Mouse (Mus musculus) kidney, postnatal 36 days (tissue): ENCODE results near the gene Gm10375.
"Not testable (repeated sequence)": the region's sequence is repeated elsewhere in the genome, so short reads cannot be mapped to it uniquely, and the experiment has no call there.

ENCODE experiments used
- DNase-seq, 2 experiments: peaks; one replicate each; pipeline ENCODE4 v3.0.0; 2021 to 2022; ENCODE audit warnings: mixed read lengths in 2 of 2

The Gm10375 gene

DNA sequence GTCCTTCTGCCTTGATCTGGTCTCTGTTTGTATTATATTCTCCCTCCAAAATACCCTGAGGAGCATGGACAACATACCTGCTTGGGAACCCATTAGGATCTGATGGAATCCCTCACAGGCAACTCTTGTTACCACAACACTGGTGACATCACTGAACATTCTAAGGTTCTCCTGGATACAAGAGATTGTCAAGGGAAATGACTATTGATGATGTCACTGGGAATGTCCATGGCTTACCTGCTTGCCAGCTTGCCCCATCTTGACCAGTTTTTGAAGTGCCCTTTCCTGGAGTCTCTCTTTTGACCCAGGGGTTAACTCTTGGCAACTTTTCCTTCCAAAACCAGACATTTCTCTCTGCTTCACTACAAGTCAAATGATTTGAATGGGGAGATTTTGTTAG, at the start of gene Gm10375:
Gm10375 (minus strand) TSS at position 101 of the 400 bp plus-strand sequence.
- DNase-seq, result not testable (repeated sequence)

DNA sequence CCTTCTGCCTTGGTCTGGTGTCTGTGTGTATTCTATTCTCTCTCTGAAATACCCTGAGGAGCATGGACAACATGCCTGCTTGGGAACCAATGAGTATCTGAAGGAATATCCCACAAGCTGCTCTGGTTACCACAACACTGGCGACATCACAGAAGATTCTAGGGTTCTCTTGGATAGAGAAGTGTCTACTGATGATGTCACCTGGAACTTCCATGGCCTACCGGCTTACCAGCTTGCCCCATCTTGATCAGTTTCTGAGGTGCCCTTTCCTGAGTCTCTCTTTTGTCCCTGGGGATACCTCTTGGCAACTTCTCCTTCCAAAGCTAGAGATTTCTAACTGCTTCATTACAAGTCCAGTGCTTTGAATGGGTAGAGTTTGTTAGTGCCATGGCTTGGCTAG, 28.8 kb downstream of the Gm10375 start, which contains the start of gene Gm17654:
Gm17654 (minus strand) TSS at position 101 of the 400 bp plus-strand sequence.
- not testable (repeated sequence) for DNase-seq

DNA sequence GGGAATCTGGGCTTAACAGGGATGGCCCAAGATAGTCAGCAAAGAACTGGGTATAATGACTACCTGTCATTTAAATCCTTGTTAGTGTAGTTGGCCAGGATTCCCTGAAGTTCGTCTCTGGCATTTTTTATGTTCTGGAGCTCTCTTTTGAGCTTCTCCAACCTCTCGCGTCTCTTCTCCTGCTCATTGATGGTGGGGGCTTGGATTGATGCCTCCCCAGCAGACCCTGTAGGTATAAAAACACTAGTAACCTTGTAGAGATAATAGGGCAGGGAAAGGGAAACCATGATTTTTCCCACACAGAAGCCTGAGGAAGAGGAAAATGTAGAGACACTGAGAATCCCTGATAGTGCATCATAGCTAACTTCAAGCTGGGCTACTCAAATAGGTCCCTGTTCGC, 29.8 kb downstream of the Gm10375 start:
- not testable (repeated sequence) for DNase-seq
